Mouse (Mus musculus) ES-E14 (cell line): ENCODE measurements around the gene Mcpt4. TPM values are rescaled to one million over a fixed set of nuclear protein-coding genes. Genes with fewer than 3 reads are reported as not detected.
"Not testable (repeated sequence)": the region's sequence is repeated elsewhere in the genome, so short reads cannot be mapped to it uniquely, and the experiment has no call there.

ENCODE experiments used
- DNase-seq: peaks from one replicate; pipeline ENCODE4 v3.0.0-alpha.2; 2013; ENCODE audit warnings: low read depth, low spot score
- H3K27ac ChIP-seq: 2 replicates; pipeline ENCODE4 v1.5.1; 2012; ENCODE audit warnings: low read depth, mild to moderate bottlenecking, low read length, moderate library complexity, mixed read lengths; ENCODE audit not compliant: poor library complexity, insufficient read depth, severe bottlenecking
- H3K36me3 ChIP-seq: 2 replicates; pipeline ENCODE4 v1.6.1; 2012; ENCODE audit warnings: mild to moderate bottlenecking, low read length, moderate library complexity, mixed read lengths; ENCODE audit not compliant: control insufficient read depth, poor library complexity, insufficient read depth, severe bottlenecking
- H3K4me1 ChIP-seq, 2 experiments: fragments of 150-350 bp in 1 of 2; sonication (generic) in 1 of 2; 2 replicates each; pipeline ENCODE4 v1.6.1; 2012; ENCODE audit warnings: low read length in 2 of 2, mild to moderate bottlenecking in 1 of 2, mixed read lengths in 1 of 2; ENCODE audit not compliant: control insufficient read depth in 2 of 2, insufficient read depth in 2 of 2, poor library complexity in 1 of 2
- H3K4me3 ChIP-seq, 2 experiments: fragments of 150-350 bp in 1 of 2; sonication (generic) in 1 of 2; 2 replicates each; pipeline ENCODE4 v1.5.1; 2012; ENCODE audit warnings: low read length in 2 of 2, low read depth in 1 of 2, mild to moderate bottlenecking in 1 of 2, mixed read lengths in 1 of 2; ENCODE audit not compliant: insufficient read depth in 1 of 2, poor library complexity in 1 of 2, severe bottlenecking in 1 of 2
- H3K9ac ChIP-seq: 2 replicates; pipeline ENCODE4 v1.6.1; 2012; ENCODE audit warnings: low read depth, mild to moderate bottlenecking, low read length, mixed read lengths; ENCODE audit not compliant: poor library complexity, insufficient read depth, severe bottlenecking
- H3K9me3 ChIP-seq: fragments of 150-350 bp; sonication (generic); 2 replicates; pipeline ENCODE4 v1.6.1; 2012; ENCODE audit warnings: low read depth, mild to moderate bottlenecking, low read length; ENCODE audit not compliant: control insufficient read depth, insufficient read depth
- CHD2 ChIP-seq: IDR thresholded peaks from 2 replicates; pipeline ENCODE4 v1.6.1; 2014; ENCODE audit warnings: mild to moderate bottlenecking, low read depth, low read length, inconsistent platforms
- HCFC1 ChIP-seq: IDR thresholded peaks from 2 replicates; pipeline ENCODE4 v1.6.1; 2012; ENCODE audit warnings: low read length, inconsistent platforms, borderline replicate concordance; ENCODE audit not compliant: insufficient read depth
- MAFK ChIP-seq: IDR thresholded peaks from 2 replicates; pipeline ENCODE4 v1.6.1; 2014; ENCODE audit warnings: mild to moderate bottlenecking, low read depth, low read length, inconsistent platforms; ENCODE audit not compliant: insufficient read depth
- ZC3H11A ChIP-seq: IDR thresholded peaks from 2 replicates; pipeline ENCODE4 v1.6.1; 2012; ENCODE audit warnings: low read depth, mild to moderate bottlenecking, inconsistent platforms, low read length, borderline replicate concordance
- ZNF384 ChIP-seq: IDR thresholded peaks from 2 replicates; pipeline ENCODE4 v1.6.1; 2012; ENCODE audit warnings: low read depth, low read length, inconsistent platforms
- in situ Hi-C, 2 experiments: fragments of 600-800 bp; cut with MboI; formaldehyde crosslinking; loops; one replicate each; pipeline ENCODE4 v1.15.1; 2025; ENCODE audit warnings: low sequenced_read_pairs in 2 of 2, inconsistent platforms in 1 of 2; ENCODE audit not compliant: unreplicated experiment in 2 of 2
- total RNA-seq: library from RNA; depleted of rRNA; stranded (reverse); fragments of 300-350 nt; gene quantifications from 2 replicates; pipeline ENCODE4 v1.2.3, GENCODE M21; 2012; rRNA removed

The Mcpt4 gene
- total RNA-seq, 1 experiment: not detected

- no peaks in the 10 kb centered on the region for H3K36me3 ChIP-seq
- H3K9me3 ChIP-seq: no peaks in the 10 kb centered on the region
- no peak overlapping the region for H3K4me3 ChIP-seq
- no peak overlapping the region for H3K27ac ChIP-seq
- DNase-seq: no peak
- H3K9ac ChIP-seq: no peak overlapping the region
- TF ChIP-seq CHD2 (no peak), ZC3H11A (no peak), ZNF384 (no peak)
- H3K4me1 ChIP-seq: no peaks in the 10 kb centered on the region
- in situ Hi-C loops: no loop called here
These were observed 42.7 kb downstream of the Mcpt4 start for GRCm38 (mm10) chr14:56019446-56019845.

DNA sequence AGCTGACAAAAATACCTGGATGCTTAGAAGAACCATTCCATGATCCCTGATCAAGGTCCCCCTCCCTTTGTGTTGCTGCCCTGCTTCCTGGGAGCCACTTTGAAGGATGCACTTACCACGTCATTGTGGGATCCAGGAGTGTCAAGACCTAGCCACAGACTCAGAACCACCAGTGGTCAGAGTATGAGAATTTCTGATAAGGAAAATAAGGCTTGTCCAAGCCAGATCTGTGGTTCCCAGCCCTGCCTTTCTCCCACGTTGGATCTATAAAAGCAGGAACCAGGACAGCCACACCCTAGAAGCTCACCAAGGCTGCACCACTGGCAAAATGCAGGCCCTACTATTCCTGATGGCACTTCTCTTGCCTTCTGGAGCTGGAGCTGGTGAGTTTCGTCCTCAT is 44.4 kb downstream of the Mcpt4 start, which contains the start of gene Mcpt1:
Gene Mcpt1, plus strand, starts transcription at position 301 of the 400 bp plus-strand sequence.
- in situ Hi-C loops, DNase-seq, H3K36me3 ChIP-seq, H3K27ac ChIP-seq, H3K9ac ChIP-seq, H3K9me3 ChIP-seq, H3K4me1 ChIP-seq, H3K4me3 ChIP-seq: not testable (repeated sequence)

DNA sequence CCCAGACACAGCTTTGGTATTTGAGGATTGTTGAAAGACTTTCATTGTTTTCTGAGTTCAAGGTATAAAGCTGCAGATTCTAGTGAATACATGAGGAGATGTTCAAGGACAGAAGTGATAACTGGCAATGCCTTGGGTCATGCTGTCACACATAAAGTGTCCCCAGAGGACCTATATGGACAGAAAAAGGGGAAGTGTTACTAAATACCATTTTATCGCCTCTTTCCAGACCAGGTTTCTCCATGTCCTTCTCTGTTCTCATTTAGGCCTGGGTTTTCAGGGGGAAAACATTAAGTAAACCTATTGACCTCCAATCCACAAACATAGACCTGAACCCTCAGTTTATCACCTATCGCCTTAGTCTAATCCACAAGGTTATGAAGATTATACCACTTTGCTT is 48.2 kb downstream of the Mcpt4 start:
- in situ Hi-C loops: no loop called here
- H3K4me1 ChIP-seq: no peaks in the 10 kb centered on the region
- H3K27ac ChIP-seq: no peak overlapping the region
- TF ChIP-seq ZC3H11A: no peak
- no peak for TF ChIP-seq HCFC1
- TF ChIP-seq ZNF384: no peak
- no peak for TF ChIP-seq CHD2
- no peak for TF ChIP-seq MAFK
- DNase-seq: no peak
- no peak overlapping the region for H3K9ac ChIP-seq
- H3K4me3 ChIP-seq: no peak overlapping the region
- H3K36me3 ChIP-seq: no peaks in the 10 kb centered on the region
- H3K9me3 ChIP-seq: no peaks in the 10 kb centered on the region

DNA sequence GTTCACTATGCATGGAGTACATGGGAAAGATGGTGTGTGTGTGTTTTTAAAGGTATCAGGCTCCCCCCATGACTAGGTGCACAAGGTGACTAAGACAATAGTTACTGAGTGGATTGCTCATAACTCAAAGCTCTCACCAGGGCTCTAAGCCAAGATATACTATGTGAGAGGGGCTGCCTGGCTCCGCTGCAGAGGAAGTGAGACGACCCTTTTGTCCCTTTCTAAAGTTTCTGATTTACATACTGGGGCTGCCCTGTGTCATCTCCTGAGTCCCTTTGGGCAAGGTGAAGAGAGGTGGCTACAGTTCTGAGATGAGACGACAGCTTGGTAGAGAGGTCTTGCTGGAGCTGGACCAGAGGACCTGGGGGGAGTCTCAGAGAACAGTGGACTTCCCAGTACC is 49.0 kb downstream of the Mcpt4 start:
- Histone ChIP-seq H3K4me3 (no peak overlapping the region), H3K27ac (no peak overlapping the region), H3K9me3 (no peaks in the 10 kb centered on the region), H3K4me1 (no peaks in the 10 kb centered on the region), H3K36me3 (no peaks in the 10 kb centered on the region), H3K9ac (no peak overlapping the region)
- in situ Hi-C loops: no loop called here
- DNase-seq: no peak
- TF ChIP-seq HCFC1 (no peak), MAFK (no peak), ZNF384 (no peak), CHD2 (no peak), ZC3H11A (no peak)

Other genes starting within 250 kb of the Mcpt4 start
- gene Nfatc4, start 239.2 kb downstream of the Mcpt4 start, total RNA-seq: 6.4 and 25.4 TPM in 2 replicates
- 7.1 and 10.4 TPM in 2 replicates for gene Nynrin, start 208.3 kb downstream of the Mcpt4 start, total RNA-seq
- 0.04 and 0.11 TPM in 2 replicates for gene Cbln3, start 177.9 kb downstream of the Mcpt4 start, total RNA-seq
- 7.2 and 15.8 TPM in 2 replicates for gene Khnyn, start 177.4 kb downstream of the Mcpt4 start, total RNA-seq
- gene Sdr39u1, start 162.0 kb downstream of the Mcpt4 start, total RNA-seq: 8.2 and 11.1 TPM in 2 replicates
- not detected in 2 replicates for gene Cma1, start 117.6 kb downstream of the Mcpt4 start, total RNA-seq
- not detected in 2 replicates for gene Cma2, start 111.3 kb downstream of the Mcpt4 start, total RNA-seq
- gene Mcpt1, start 44.3 kb downstream of the Mcpt4 start, total RNA-seq: not detected in 2 replicates
- gene Mcpt9, start 31.8 kb downstream of the Mcpt4 start, total RNA-seq: not detected in 2 replicates
- not detected in 2 replicates for gene Mcpt2, start 20.3 kb downstream of the Mcpt4 start, total RNA-seq
- 0.26 and 0.31 TPM in 2 replicates for gene Mcpt8, start 23.0 kb upstream of the Mcpt4 start, total RNA-seq
- not detected in 2 replicates for gene Ctsg, start 40.3 kb upstream of the Mcpt4 start, total RNA-seq
- gene Gzme, start 58.3 kb upstream of the Mcpt4 start, total RNA-seq: 0.98 and 1.2 TPM in 2 replicates
- gene Gzmd, start 70.3 kb upstream of the Mcpt4 start, total RNA-seq: 0.32 and 0.89 TPM in 2 replicates
- not detected in 2 replicates for gene Gzmg, start 97.3 kb upstream of the Mcpt4 start, total RNA-seq
- gene Gzmn, start 112.3 kb upstream of the Mcpt4 start, total RNA-seq: 0.22 TPM in 1 of 2 replicates, not detected in the other
- not detected in 2 replicates for gene Gzmf, start 149.1 kb upstream of the Mcpt4 start, total RNA-seq
- not detected in 2 replicates for gene Gzmc, start 172.3 kb upstream of the Mcpt4 start, total RNA-seq
- gene Gzmb, start 199.9 kb upstream of the Mcpt4 start, total RNA-seq: not detected in 2 replicates